Comparison of ENCODE assay signal across 10 mouse cellular contexts in the genomic region with DNA sequence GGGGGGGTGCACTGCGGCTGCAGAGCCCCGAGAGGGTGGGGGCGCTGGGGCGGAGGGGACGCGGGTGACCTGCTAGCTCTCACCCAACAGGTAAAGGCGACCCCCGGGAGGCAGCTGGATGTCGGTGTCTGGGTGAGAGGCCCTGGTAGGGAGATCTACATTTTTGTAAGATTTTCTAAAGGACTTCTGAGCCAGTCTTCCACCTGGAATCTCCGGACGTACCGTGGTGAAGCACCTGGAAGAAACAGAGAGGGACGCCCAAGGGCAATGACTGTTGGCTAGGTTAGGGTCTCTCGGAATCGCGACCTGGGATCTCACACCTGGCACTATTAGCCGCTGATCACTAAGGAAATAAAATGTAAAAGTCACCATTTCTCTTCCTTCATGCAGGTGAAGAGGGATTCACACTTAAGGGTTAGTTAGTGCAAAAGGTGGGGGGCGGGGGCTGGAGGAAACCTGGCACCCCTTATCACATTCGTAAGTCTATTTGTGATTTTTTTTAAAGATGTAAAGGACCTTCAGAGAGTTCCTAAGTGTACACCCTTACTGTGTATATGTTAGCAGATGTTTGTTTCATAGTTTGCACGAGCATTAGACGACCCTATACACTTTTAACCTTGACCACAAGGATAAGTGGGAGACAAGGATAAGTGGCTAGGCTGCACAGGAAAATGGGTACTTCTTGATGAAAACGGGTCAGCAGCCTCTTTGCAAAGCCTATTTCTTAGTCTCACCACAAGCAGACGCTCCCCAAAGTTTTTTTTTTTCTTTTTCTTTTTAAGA. TPM values are rescaled to one million over a fixed set of nuclear protein-coding genes. Genes with fewer than 3 reads are reported as not detected.
DNase-seq lines count a peak whose midpoint lies in the region; ATAC-seq and TF ChIP-seq lines count a peak whose summit lies in the region.
"Had no signal": no experiment of that assay in that cellular context is flagged by ENCODE, and none has a peak within 500 bp of the region (broad histone marks: within the 10 kb centered on the region; RNA-seq: fewer than 3 reads in every experiment).

No protein-coding gene starts in this region.

- H3K4me2 ChIP-seq in liver, embryonic 11.5 days, result peak overlapping the region; percentile 71
- peak overlapping the region; percentile 86 for H3K4me2 ChIP-seq in stomach, postnatal 0 days (replicated peaks; ENCODE audit: low read depth)

- peaks cover 4% of the 10 kb centered on the region; the same call in 1 of the 2 replicates for H3K79me2 ChIP-seq in heart, adult 2 months (replicated peaks; ENCODE audit: control insufficient read depth, insufficient read depth, low read length)

- intact Hi-C loops in heart, adult 2 months (cut with DNase I), result loop anchor here (5.0 to 10.0 kb wide), 4 partner anchors 195 to 697 kb away; no protein-coding TSS in a partner anchor
- intact Hi-C loops in heart, postnatal 10 days (cut with DNase I), result loop anchor here (1.0 to 10.0 kb wide), 7 partner anchors 140 to 776 kb away; no protein-coding TSS in a partner anchor

- H3K36me3 ChIP-seq in heart, adult 2 months (ENCODE audit: control insufficient read depth, insufficient read depth, low read length), result no peaks in the 10 kb centered on the region
- H3K36me3 ChIP-seq in thymus, adult 2 months (ENCODE audit: control insufficient read depth, insufficient read depth, low read length), result no peaks in the 10 kb centered on the region
- H3K36me3 ChIP-seq in liver, embryonic 11.5 days (ENCODE audit: control insufficient read depth, insufficient read depth, low read length), result peaks cover 8% of the 10 kb centered on the region
- H3K36me3 ChIP-seq in stomach, postnatal 0 days (ENCODE audit: control insufficient read depth, insufficient read depth, low read length), result no peaks in the 10 kb centered on the region

- TF ChIP-seq CTCF in heart, adult 2 months (IDR thresholded peaks at IDR 0.05), result no peak
- TF ChIP-seq CTCF in thymus, adult 2 months (IDR thresholded peaks at IDR 0.05; ENCODE audit: borderline replicate concordance, control insufficient read depth, extremely low read depth, insufficient read depth, low read length, poor library complexity), result no peak
- no peak for TF ChIP-seq CTCF in stomach, postnatal 0 days (IDR thresholded peaks at IDR 0.05; ENCODE audit: low read depth)

- H3K27me3 ChIP-seq in heart, adult 2 months (ENCODE audit: control insufficient read depth, insufficient read depth, low read length), result 0 out of 2 replicates have a peak, but pooled peaks cover 2% of the 10 kb centered on the region
- H3K27me3 ChIP-seq in thymus, adult 2 months (ENCODE audit: control insufficient read depth, insufficient read depth, low read length), result peaks cover 24% of the 10 kb centered on the region
- peaks cover 68% of the 10 kb centered on the region for H3K27me3 ChIP-seq in liver, embryonic 11.5 days (replicated peaks; ENCODE audit: control insufficient read depth, insufficient read depth, low read length)
- H3K27me3 ChIP-seq in stomach, postnatal 0 days (ENCODE audit: control insufficient read depth, insufficient read depth, low read length), result no peaks in the 10 kb centered on the region

- no peaks in the 10 kb centered on the region; the same call in none of the 2 replicates for H3K4me1 ChIP-seq in heart, adult 2 months (ENCODE audit: control insufficient read depth, insufficient read depth, low read length)
- peaks cover 16% of the 10 kb centered on the region for H3K4me1 ChIP-seq in thymus, adult 2 months (replicated peaks; ENCODE audit: control insufficient read depth, insufficient read depth, low read length)
- H3K4me1 ChIP-seq in liver, embryonic 11.5 days (replicated peaks; ENCODE audit: control insufficient read depth, insufficient read depth, low read length), result peaks cover 3% of the 10 kb centered on the region; the same call in 1 of the 2 replicates
- peaks cover 2% of the 10 kb centered on the region; the same call in 1 of the 2 replicates for H3K4me1 ChIP-seq in stomach, postnatal 0 days (replicated peaks; ENCODE audit: control insufficient read depth, insufficient read depth)

- H3K9ac ChIP-seq in heart, adult 2 months (ENCODE audit: low read depth, low read length), result peak overlapping the region; percentile 69
- peak overlapping the region; percentile 51 for H3K9ac ChIP-seq in liver, embryonic 11.5 days (ENCODE audit: low read depth, low read length)
- peak overlapping the region; percentile 74 for H3K9ac ChIP-seq in stomach, postnatal 0 days (ENCODE audit: low read length)

- ATAC-seq in liver, embryonic 11.5 days (replicated peaks; ENCODE audit: low FRiP score), result no peak; the same call in 1 of the 2 replicates
- no peak for ATAC-seq in stomach, postnatal 0 days (ENCODE audit: low FRiP score, low TSS enrichment)

- peak overlapping the region; percentile 82 for H3K27ac ChIP-seq in heart, adult 2 months
- no peak overlapping the region for H3K27ac ChIP-seq in thymus, adult 2 months (ENCODE audit: control insufficient read depth, insufficient read depth, low read length)
- H3K27ac ChIP-seq in liver, embryonic 11.5 days (ENCODE audit: low read depth, low read length), result peak overlapping the region; percentile 75
- H3K27ac ChIP-seq in stomach, postnatal 0 days (replicated peaks), result peak overlapping the region; percentile 94

- no peaks in the 10 kb centered on the region for H3K9me3 ChIP-seq in liver, embryonic 11.5 days (ENCODE audit: control insufficient read depth, low read length)
- H3K9me3 ChIP-seq in stomach, postnatal 0 days (ENCODE audit: control insufficient read depth, low read length), result no peaks in the 10 kb centered on the region

- no peak for TF ChIP-seq POLR2A in heart, adult 2 months (IDR thresholded peaks at IDR 0.05; ENCODE audit: insufficient read depth, low read depth, low read length)
- no peak for TF ChIP-seq POLR2A in thymus, adult 2 months (IDR thresholded peaks at IDR 0.05; ENCODE audit: control insufficient read depth, extremely low read depth, insufficient read depth, low read length, poor library complexity)

- DNase-seq in heart, adult 2 months, result no peak
- no peak for DNase-seq in heart, postnatal 10 days
- no peak for DNase-seq in thymus, adult 2 months
- DNase-seq in thymus, postnatal 14 days, result no peak
- DNase-seq in liver, embryonic 11.5 days (ENCODE audit: low spot score), result peak; percentile 36
- no peak for DNase-seq in stomach, postnatal 0 days (ENCODE audit: low spot score)
- no peak for DNase-seq in cerebellum, adult 9-10 months
- DNase-seq in right cerebral cortex, postnatal 25 days, result no peak

- H3K4me3 ChIP-seq in heart, adult 2 months, result peak overlapping the region; percentile 67
- H3K4me3 ChIP-seq in thymus, adult 2 months (ENCODE audit: control insufficient read depth, insufficient read depth, low read length), result 0 out of 2 replicates have a peak overlapping the region, but pooled peaks have one; percentile 45
- peak overlapping the region; percentile 56 for H3K4me3 ChIP-seq in liver, embryonic 11.5 days (ENCODE audit: low read depth, low read length)
- H3K4me3 ChIP-seq in stomach, postnatal 0 days (ENCODE audit: low read depth, low read length), result peak overlapping the region; percentile 67

- TF ChIP-seq EP300 in heart, adult 2 months (IDR thresholded peaks at IDR 0.05; ENCODE audit: insufficient read depth, low read depth, low read length), result no peak
- TF ChIP-seq EP300 in stomach, postnatal 0 days (optimal IDR thresholded peaks at IDR 0.05), result no peak

- 3% methylated on average over 23 of the region's 23 CpGs for WGBS in heart, adult 2 months
- 6% methylated on average over 23 of the region's 23 CpGs for WGBS in thymus, adult 2 months
- WGBS in liver, embryonic 11.5 days, result 2% methylated on average over 23 of the region's 23 CpGs
- WGBS in stomach, postnatal 0 days, result 1% methylated on average over 23 of the region's 23 CpGs

RNA-seq across cellular contexts. Expression of gene Irs1, which starts 0.9 kb away (rescaled TPM):
- 10 to 100 TPM; 39.9 to 50.0 TPM for total RNA-seq in heart, adult 2 months (2021)
- polyA plus RNA-seq in heart, adult 2 months (2012; rRNA removed), result 10.5 and 15.4 TPM in 2 replicates
- total RNA-seq in heart, postnatal 10 days (2021), result 10 to 100 TPM; 29.7 to 41.2 TPM
- polyA plus RNA-seq in thymus, adult 2 months (2012; rRNA removed), result 1.8 and 2.2 TPM in 2 replicates
- 3.6 and 4.1 TPM in 2 replicates for polyA plus RNA-seq in liver, embryonic 11.5 days (2014; fragmentation: Nextera tagmentation; extraction: Ambion mirVana)
- polyA plus RNA-seq in stomach, postnatal 0 days (2015; fragmentation: Nextera tagmentation; extraction: Ambion mirVana), result 1.6 and 1.9 TPM in 2 replicates

RNA-seq across cellular contexts. Expression of gene Rhbdd1, which starts 24.1 kb away (rescaled TPM):
- 10 to 100 TPM; 11.2 to 11.3 TPM for total RNA-seq in heart, adult 2 months (2021)
- 10.7 and 14.0 TPM in 2 replicates for polyA plus RNA-seq in heart, adult 2 months (2012; rRNA removed)
- total RNA-seq in heart, postnatal 10 days (2021), result 10 to 100 TPM; 10.7 to 11.6 TPM
- polyA plus RNA-seq in thymus, adult 2 months (2012; rRNA removed), result 9.8 and 10.7 TPM in 2 replicates
- 10.9 and 12.1 TPM in 2 replicates for polyA plus RNA-seq in liver, embryonic 11.5 days (2014; fragmentation: Nextera tagmentation; extraction: Ambion mirVana)
- polyA plus RNA-seq in stomach, postnatal 0 days (2015; fragmentation: Nextera tagmentation; extraction: Ambion mirVana), result 7.5 and 7.9 TPM in 2 replicates

RNA-seq across cellular contexts. Expression of gene Gm9747, which starts 59.2 kb away (rescaled TPM):
- total RNA-seq in heart, adult 2 months (2021), result not detected
- 0.04 TPM in 1 of 2 replicates, not detected in the other for polyA plus RNA-seq in heart, adult 2 months (2012; rRNA removed)
- not detected for total RNA-seq in heart, postnatal 10 days (2021)
- polyA plus RNA-seq in thymus, adult 2 months (2012; rRNA removed), result not detected in 2 replicates
- polyA plus RNA-seq in liver, embryonic 11.5 days (2014; fragmentation: Nextera tagmentation; extraction: Ambion mirVana), result 12.1 and 12.6 TPM in 2 replicates
- 6.2 and 6.9 TPM in 2 replicates for polyA plus RNA-seq in stomach, postnatal 0 days (2015; fragmentation: Nextera tagmentation; extraction: Ambion mirVana)
- total RNA-seq: left cerebral cortex, adult 18-20 months had no signal
- polyA plus RNA-seq: testis, adult 2 months had no signal
